Mouse (Mus musculus) left cerebral cortex, postnatal 25 days (tissue): Measurements from ENCODE around the gene Fbxo46. TPM values are rescaled to one million over a fixed set of nuclear protein-coding genes. Genes with fewer than 3 reads are reported as not detected.

Source experiments
- DNase-seq, 2 experiments: peaks; one replicate each; pipeline ENCODE4 v3.0.0; 2022; ENCODE audit warnings: low spot score in 2 of 2, mixed read lengths in 1 of 2
- intact Hi-C: fragments of 180-260 bp; cut with DNase I; formaldehyde crosslinking; loops from one replicate; pipeline ENCODE4 v1.15.1; 2025
- total RNA-seq, 2 experiments: library from RNA; stranded (reverse); gene quantifications; 2 replicates each; pipeline ENCODE4 v1.2.3; 2021

Gene Fbxo46
- total RNA-seq, 2 experiments from 2014 or later = 12.5 to 14.4 TPM

- intact Hi-C loops = no loop called here
- no peak for DNase-seq
These were observed 40.5 kb downstream of the Fbxo46 start for GRCm38 (mm10) chr7:19160115-19160514.

GRCm38 (mm10) chr7:19162928-19163327 is 43.3 kb downstream of the Fbxo46 start:
- DNase-seq = no peak
- intact Hi-C loops = no loop called here

- DNase-seq = no peak
- intact Hi-C loops = no loop called here
These were observed 44.1 kb downstream of the Fbxo46 start for GRCm38 (mm10) chr7:19163752-19164151.

GRCm38 (mm10) chr7:19164189-19164588 is 44.5 kb downstream of the Fbxo46 start:
- no peak for DNase-seq
- intact Hi-C loops = no loop called here

DNA sequence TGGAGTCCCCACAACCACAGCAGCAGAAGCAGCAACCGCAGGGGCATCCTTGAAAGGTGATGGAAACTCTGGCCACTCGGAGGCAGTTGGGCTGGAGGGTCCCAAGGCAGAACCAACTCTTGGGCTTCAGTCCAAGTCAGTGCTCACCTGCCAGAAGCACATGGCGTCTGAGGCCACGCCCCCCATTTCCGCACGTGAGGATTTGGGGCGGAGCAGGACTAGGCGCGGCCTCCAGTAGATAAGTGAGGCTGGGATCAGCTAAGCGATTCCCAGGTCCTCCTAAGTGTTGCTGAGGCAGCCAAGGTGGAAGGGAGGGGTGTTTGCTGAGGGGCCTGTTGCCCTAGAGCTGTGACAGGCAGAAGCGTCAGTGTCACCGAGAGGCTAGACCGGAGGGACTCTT is 45.3 kb downstream of the Fbxo46 start:
- intact Hi-C loops = no loop called here

GRCm38 (mm10) chr7:19165656-19166423 is 46.2 kb downstream of the Fbxo46 start, which contains the start of gene Gipr:
Gene Gipr, minus strand, starts transcription at chr7:19166127.
- intact Hi-C loops = no loop called here
- no peak for DNase-seq

More for the DNA sequence above, 45.3 kb downstream of the Fbxo46 start:
- no peak for DNase-seq

GRCm38 (mm10) chr7:19166990-19167389 is 47.3 kb downstream of the Fbxo46 start:
- DNase-seq = no peak
- intact Hi-C loops = no loop called here

DNA sequence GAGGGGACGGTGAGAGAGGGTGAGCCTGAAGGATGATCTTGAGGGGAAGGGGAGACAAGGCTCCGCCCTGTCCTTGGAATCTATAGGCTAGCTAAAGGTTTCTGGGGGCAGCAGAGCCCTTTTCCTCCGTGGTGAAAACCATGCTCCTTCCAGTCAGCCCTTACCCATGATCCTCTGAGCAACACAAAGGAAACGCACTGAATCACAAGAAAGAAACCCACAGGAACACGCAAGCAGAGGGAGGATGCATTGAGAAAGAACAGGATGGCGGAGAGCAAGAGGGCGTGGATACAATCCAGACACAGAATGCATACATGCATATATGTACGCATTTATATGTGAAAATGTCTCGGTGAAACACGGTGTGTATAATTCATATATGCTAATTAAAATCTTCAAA is 49.8 kb downstream of the Fbxo46 start:
- DNase-seq = no peak
- intact Hi-C loops = no loop called here

DNA sequence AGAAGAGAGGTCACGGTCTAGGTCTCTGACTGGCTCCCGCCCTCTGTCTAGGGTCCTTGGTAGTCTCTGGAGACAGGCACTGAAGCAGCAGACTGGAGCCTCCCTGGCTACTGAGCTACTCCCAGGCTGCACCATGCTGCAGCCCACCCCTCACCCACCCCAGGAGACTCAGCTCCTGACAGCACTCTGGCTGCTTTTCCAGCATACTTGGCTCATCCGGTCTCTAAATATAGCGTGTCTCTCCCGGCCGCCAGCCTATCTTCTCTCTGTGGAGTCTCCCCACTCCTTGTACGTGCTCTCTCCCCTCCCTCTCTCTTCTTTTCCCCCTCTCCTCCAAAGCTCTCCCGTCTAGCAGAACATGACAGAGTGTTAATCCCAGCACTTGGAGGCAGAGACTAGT is 50.5 kb downstream of the Fbxo46 start:
- intact Hi-C loops = no loop called here
- DNase-seq = peak; percentile 67 to 91

DNA sequence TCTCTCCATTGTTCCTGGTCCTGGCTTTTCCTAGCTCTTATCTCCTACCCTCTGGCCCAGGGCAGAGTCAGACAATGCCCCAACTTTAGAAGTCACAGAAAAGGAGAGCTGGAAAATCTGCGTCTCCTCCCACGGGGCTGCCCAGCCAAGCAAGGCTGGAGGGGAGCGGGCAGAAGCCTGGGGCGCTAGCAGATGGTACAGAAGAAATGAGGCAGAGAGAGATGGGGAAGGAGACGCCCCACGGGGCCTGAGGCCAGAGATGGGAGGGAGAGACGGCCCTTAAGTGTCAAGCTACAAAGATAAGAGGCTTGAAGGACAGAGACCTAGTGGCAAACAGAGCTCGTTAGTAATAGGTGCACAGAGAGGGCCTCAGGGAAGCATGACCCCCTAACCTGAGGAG is 52.2 kb downstream of the Fbxo46 start:
- intact Hi-C loops = no loop called here
- DNase-seq = no peak

DNA sequence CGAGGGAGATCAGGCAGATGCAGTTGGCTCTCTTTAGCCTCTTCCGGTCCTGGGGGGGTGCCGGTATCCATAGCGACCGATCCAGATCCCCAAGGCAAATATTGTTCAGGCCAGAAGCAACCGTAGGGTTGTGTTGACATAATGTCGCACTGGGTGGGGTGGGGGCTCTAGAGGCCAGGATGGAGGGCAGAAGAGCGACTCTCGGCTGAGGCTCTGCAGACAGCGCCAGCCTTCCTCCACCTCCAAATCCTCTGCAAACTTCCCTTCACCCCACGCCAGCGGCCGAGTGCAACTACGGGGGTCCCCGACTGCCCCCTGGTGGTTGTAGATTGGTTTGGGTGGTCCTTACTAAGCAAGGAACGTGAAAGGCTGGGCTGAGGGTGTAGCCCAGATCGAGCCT is 53.2 kb downstream of the Fbxo46 start:
- peak; percentile 85 to 90 for DNase-seq
- intact Hi-C loops = loop anchor here (1.0 kb wide), 1 partner anchor 16 kb away; no protein-coding TSS in a partner anchor

GRCm38 (mm10) chr7:19175708-19176515 is 56.3 kb downstream of the Fbxo46 start, which contains the start of gene Eml2:
Gene Eml2, plus strand, starts transcription at chr7:19176421.
- intact Hi-C loops = loop anchor here (5.0 kb wide), 2 partner anchors 51 to 126 kb away; partner anchors contain the start of gene Opa3
- peak; percentile 87 to 94 for DNase-seq

- no peak for DNase-seq
- intact Hi-C loops = loop anchor here (5.0 kb wide), 2 partner anchors 51 to 126 kb away; partner anchors contain the start of gene Opa3
These were observed 56.9 kb downstream of the Fbxo46 start for GRCm38 (mm10) chr7:19176516-19176947.

- DNase-seq = no peak
- intact Hi-C loops = loop anchor here (5.0 kb wide), 2 partner anchors 50 to 125 kb away; partner anchors contain the start of gene Opa3
These were observed 57.6 kb downstream of the Fbxo46 start for GRCm38 (mm10) chr7:19177216-19177615.

GRCm38 (mm10) chr7:19178035-19178434 is 58.4 kb downstream of the Fbxo46 start:
- peak in 1 of 2 experiments; percentile 69 for DNase-seq

GRCm38 (mm10) chr7:19178443-19179092 is 58.9 kb downstream of the Fbxo46 start:
- DNase-seq = peak; percentile 82 to 90
- intact Hi-C loops = loop anchor here (2.0 to 5.0 kb wide), 3 partner anchors 30 to 124 kb away; partner anchors contain the start of gene Opa3

More at GRCm38 (mm10) chr7:19178035-19178434, 58.4 kb downstream of the Fbxo46 start:
- intact Hi-C loops = loop anchor here (2.0 to 5.0 kb wide), 3 partner anchors 31 to 124 kb away; partner anchors contain the start of gene Opa3

DNA sequence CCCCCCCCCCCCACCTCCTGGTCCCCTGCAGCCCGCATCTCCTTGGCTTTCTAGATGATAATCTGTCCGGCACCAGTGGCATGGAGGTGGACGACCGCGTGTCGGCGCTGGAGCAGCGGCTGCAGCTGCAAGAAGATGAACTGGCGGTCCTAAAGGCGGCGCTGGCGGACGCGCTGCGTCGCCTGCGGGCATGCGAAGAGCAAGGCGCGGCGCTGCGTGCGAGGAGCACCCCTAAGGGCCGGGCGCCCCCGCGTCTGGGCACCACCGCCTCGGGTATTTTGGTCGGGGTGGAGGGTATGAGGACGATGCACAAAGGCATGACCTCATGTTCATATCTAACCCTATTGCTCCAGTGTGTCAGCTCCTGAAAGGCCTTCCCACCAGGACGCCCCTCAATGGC is 59.5 kb downstream of the Fbxo46 start:
- intact Hi-C loops = loop anchor here (2.0 to 5.0 kb wide), 3 partner anchors 30 to 123 kb away; partner anchors contain the start of gene Opa3
- peak; percentile 67 to 72 for DNase-seq

- intact Hi-C loops = loop anchor here (2.0 to 5.0 kb wide), 3 partner anchors 29 to 122 kb away; partner anchors contain the start of gene Opa3
- DNase-seq = no peak
These were observed 60.3 kb downstream of the Fbxo46 start for GRCm38 (mm10) chr7:19179936-19180335.

GRCm38 (mm10) chr7:19180862-19181429 is 61.3 kb downstream of the Fbxo46 start:
- intact Hi-C loops = no loop called here
- DNase-seq = no peak
